Mouse (Mus musculus) neural tube, embryonic 13.5 days (tissue): ENCODE data around the gene Prrx1. TPM values are rescaled to one million over a fixed set of nuclear protein-coding genes. Genes with fewer than 3 reads are reported as not detected.
A peak's percentile ranks its signal among the peaks of the same experiment; 100 is the strongest.

Source experiments
- ATAC-seq: fragments of 200-750 bp; cut with Nextera tagmentation; 2 replicates; pipeline ENCODE4 v1.8.0; 2017; ENCODE audit warnings: low read depth, mild to moderate bottlenecking, moderate TSS enrichment, moderate library complexity
- H3K27ac ChIP-seq: fragments of 300-500 bp; sonication (generic); replicated peaks from 2 replicates; pipeline ENCODE4 v1.5.1; 2015; ENCODE audit warnings: moderate library complexity, mild to moderate bottlenecking, inconsistent platforms
- H3K27me3 ChIP-seq: fragments of 300-500 bp; sonication (generic); 2 replicates; pipeline ENCODE4 v1.6.1; 2015; ENCODE audit warnings: mild to moderate bottlenecking, inconsistent platforms
- H3K36me3 ChIP-seq: fragments of 300-500 bp; sonication (generic); 2 replicates; pipeline ENCODE4 v1.6.1; 2015; ENCODE audit warnings: mild to moderate bottlenecking, inconsistent platforms
- H3K4me1 ChIP-seq: fragments of 300-500 bp; sonication (generic); replicated peaks from 2 replicates; pipeline ENCODE4 v1.6.1; 2015; ENCODE audit warnings: inconsistent platforms
- H3K4me2 ChIP-seq: fragments of 300-500 bp; sonication (generic); 2 replicates; pipeline ENCODE4 v1.6.1; 2015; ENCODE audit warnings: inconsistent platforms, mild to moderate bottlenecking, moderate library complexity
- H3K4me3 ChIP-seq: fragments of 300-500 bp; sonication (generic); 2 replicates; pipeline ENCODE4 v1.5.1; 2015; ENCODE audit warnings: mild to moderate bottlenecking, inconsistent platforms
- H3K9ac ChIP-seq: fragments of 300-500 bp; sonication (generic); 2 replicates; pipeline ENCODE4 v1.6.1; 2015; ENCODE audit warnings: moderate library complexity, mild to moderate bottlenecking, inconsistent platforms
- H3K9me3 ChIP-seq: fragments of 300-500 bp; sonication (generic); 2 replicates; pipeline ENCODE4 v1.6.1; 2016; ENCODE audit warnings: inconsistent platforms
- WGBS: fragments of 180-500 bp; shearing (Covaris S2); methylation state at CpG from one replicate; pipeline ENCODE4 v1.1.7; 2015; 5-methylcytosine and 5-hydroxymethylcytosine counted together
- polyA plus RNA-seq: library from polyadenylated mRNA; unstranded; fragments of >200 nt; fragmentation: Nextera tagmentation; extraction: Ambion mirVana; gene quantifications from 2 replicates; pipeline ENCODE4 v1.2.1, GENCODE M21; 2015

Prrx1 gene
- polyA plus RNA-seq, 1 experiment from 2014 or later: 5.6 TPM

DNA sequence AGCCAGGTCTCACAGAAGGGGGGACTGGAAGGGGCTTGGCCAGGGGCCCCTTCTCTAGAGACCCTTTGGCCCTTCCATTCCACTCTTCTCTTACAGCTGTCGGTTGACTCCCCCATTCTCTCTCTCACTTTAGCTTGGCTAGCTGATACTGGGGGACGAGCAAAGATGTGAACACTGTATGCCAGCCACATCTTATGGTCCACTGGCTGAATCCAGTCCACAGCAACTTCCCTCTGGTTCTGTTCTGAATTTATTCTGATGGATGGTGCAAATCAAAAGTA lies 32.7 kb downstream of the Prrx1 start:
- Histone ChIP-seq H3K4me1 (peaks cover 22% of the 10 kb centered on the region), H3K36me3 (no peaks in the 10 kb centered on the region), H3K9me3 (no peaks in the 10 kb centered on the region), H3K27me3 (no peaks in the 10 kb centered on the region), H3K4me2 (no peak overlapping the region), H3K27ac (no peak overlapping the region), H3K9ac (no peak overlapping the region), H3K4me3 (no peak overlapping the region)
- ATAC-seq: peak; percentile 61
- WGBS: 37% methylated on average over 2 of the region's 2 CpGs

- Histone ChIP-seq H3K4me2 (no peak overlapping the region), H3K4me1 (peaks cover 22% of the 10 kb centered on the region), H3K9ac (no peak overlapping the region), H3K27ac (no peak overlapping the region), H3K27me3 (no peaks in the 10 kb centered on the region), H3K36me3 (no peaks in the 10 kb centered on the region), H3K9me3 (no peaks in the 10 kb centered on the region), H3K4me3 (no peak overlapping the region)
- 44% methylated on average over 7 of the region's 7 CpGs for WGBS
- ATAC-seq: no peak
These were observed 33.2 kb downstream of the Prrx1 start for GRCm38 (mm10) chr1:163280097-163280841.

- Histone ChIP-seq H3K27me3 (no peaks in the 10 kb centered on the region), H3K36me3 (no peaks in the 10 kb centered on the region), H3K27ac (no peak overlapping the region), H3K4me2 (no peak overlapping the region), H3K4me3 (no peak overlapping the region), H3K9me3 (no peaks in the 10 kb centered on the region), H3K4me1 (peaks cover 19% of the 10 kb centered on the region; the same call in 1 of the 2 replicates), H3K9ac (no peak overlapping the region)
- ATAC-seq: no peak
- 84% methylated on average over 7 of the region's 7 CpGs for WGBS
These were observed 36.4 kb downstream of the Prrx1 start for GRCm38 (mm10) chr1:163277069-163277468.

GRCm38 (mm10) chr1:163274919-163275318 lies 38.6 kb downstream of the Prrx1 start:
- Histone ChIP-seq H3K27ac (no peak overlapping the region), H3K27me3 (no peaks in the 10 kb centered on the region), H3K4me2 (no peak overlapping the region), H3K4me1 (peaks cover 3% of the 10 kb centered on the region; the same call in 1 of the 2 replicates), H3K36me3 (no peaks in the 10 kb centered on the region), H3K9ac (no peak overlapping the region), H3K4me3 (no peak overlapping the region), H3K9me3 (no peaks in the 10 kb centered on the region)
- WGBS: 88% methylated on average over 3 of the region's 3 CpGs
- ATAC-seq: no peak

DNA sequence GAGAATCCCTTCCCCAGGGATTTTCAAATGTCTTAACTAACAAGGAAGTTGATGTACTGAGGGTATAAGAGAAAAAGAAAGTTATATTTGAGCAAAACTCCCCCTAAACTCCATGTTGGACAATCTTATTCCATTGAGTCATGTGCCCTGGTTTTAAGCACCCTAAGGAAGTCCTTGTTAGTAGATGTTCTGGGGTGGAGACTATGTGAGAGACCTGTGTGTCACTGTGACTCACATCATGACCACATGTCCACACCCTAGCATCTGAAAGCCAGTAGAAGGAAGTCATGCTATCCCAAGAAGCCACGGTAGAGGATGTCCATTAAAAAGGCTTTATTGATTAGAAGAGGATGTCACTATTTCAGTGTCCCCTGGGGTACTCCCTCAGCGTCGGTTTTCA lies 40.4 kb downstream of the Prrx1 start:
- Histone ChIP-seq H3K27ac (no peak overlapping the region), H3K4me3 (no peak overlapping the region), H3K4me1 (no peaks in the 10 kb centered on the region), H3K27me3 (no peaks in the 10 kb centered on the region), H3K9ac (no peak overlapping the region), H3K4me2 (no peak overlapping the region), H3K9me3 (no peaks in the 10 kb centered on the region), H3K36me3 (no peaks in the 10 kb centered on the region)
- 91% methylated on average over 3 of the region's 3 CpGs for WGBS
- no peak for ATAC-seq

DNA sequence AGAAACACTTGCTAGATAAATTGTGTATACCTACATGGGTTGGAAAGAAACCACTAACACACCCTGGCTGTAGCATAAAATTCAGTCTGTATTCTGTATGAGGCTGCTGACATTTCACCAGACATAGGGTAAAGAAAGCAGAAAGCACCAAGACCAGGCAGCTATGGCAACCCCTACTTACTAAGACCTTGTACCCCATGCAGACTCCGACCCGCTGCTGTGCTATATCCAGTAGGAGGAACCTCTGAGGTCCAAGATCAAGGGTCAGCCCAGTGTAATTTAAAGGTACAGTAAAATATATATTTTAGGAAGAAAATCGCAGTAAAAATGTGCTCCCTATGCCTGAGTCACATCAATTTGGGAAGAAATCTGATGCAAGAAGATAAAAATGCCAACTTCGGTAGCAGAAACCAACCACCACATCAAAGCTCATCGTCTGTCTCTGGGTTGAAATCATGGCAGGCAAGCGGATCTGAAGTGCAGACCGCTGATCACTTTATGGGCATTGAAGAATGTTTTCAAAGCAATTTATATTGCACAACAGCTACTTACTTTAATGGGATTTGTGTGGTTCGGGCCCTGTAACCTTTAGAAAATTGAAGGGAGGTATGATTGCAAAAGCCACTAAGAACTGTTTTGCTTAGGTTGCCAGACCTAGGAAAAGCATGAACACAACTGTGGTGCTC lies 46.5 kb downstream of the Prrx1 start:
- WGBS: 94% methylated on average over 8 of the region's 8 CpGs

DNA sequence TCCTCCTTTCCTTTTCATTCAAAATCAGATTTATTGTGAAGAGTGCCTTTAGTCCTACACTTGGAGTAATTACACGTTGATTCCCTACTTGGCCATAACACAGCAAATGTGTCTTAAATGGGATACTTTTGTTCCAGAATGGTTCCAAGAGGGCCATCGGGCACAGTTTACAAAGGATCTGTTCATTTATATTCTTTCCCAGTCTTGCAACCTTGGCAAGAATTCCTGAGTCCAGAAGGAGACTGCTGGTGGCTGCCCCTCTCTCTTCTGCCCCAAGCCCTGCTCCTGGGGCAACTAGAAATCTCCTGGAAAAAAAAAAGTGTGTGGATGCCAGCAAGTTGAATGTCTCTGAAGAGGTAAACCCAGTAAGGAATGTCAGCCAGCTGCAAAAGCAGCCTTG lies 56.2 kb downstream of the Prrx1 start:
- Histone ChIP-seq H3K4me2 (no peak overlapping the region), H3K27me3 (no peaks in the 10 kb centered on the region), H3K4me3 (no peak overlapping the region), H3K36me3 (no peaks in the 10 kb centered on the region), H3K4me1 (no peaks in the 10 kb centered on the region), H3K27ac (no peak overlapping the region), H3K9me3 (no peaks in the 10 kb centered on the region), H3K9ac (no peak overlapping the region)
- WGBS: 48% methylated on average over 2 of the region's 2 CpGs
- peak; percentile 53 for ATAC-seq

More for the DNA sequence above, 46.5 kb downstream of the Prrx1 start:
- H3K4me1 ChIP-seq: no peaks in the 10 kb centered on the region
- no peaks in the 10 kb centered on the region for H3K27me3 ChIP-seq
- ATAC-seq: no peak
- H3K36me3 ChIP-seq: no peaks in the 10 kb centered on the region
- no peak overlapping the region for H3K4me3 ChIP-seq
- no peak overlapping the region for H3K9ac ChIP-seq
- no peaks in the 10 kb centered on the region for H3K9me3 ChIP-seq
- no peak overlapping the region for H3K27ac ChIP-seq
- no peak overlapping the region for H3K4me2 ChIP-seq

GRCm38 (mm10) chr1:163255884-163256283 lies 57.6 kb downstream of the Prrx1 start:
- Histone ChIP-seq H3K27me3 (no peaks in the 10 kb centered on the region), H3K4me1 (no peaks in the 10 kb centered on the region), H3K27ac (no peak overlapping the region), H3K9ac (no peak overlapping the region), H3K9me3 (no peaks in the 10 kb centered on the region), H3K36me3 (no peaks in the 10 kb centered on the region), H3K4me2 (no peak overlapping the region), H3K4me3 (no peak overlapping the region)
- no peak for ATAC-seq
- WGBS: 87% methylated on average over 2 of the region's 2 CpGs

DNA sequence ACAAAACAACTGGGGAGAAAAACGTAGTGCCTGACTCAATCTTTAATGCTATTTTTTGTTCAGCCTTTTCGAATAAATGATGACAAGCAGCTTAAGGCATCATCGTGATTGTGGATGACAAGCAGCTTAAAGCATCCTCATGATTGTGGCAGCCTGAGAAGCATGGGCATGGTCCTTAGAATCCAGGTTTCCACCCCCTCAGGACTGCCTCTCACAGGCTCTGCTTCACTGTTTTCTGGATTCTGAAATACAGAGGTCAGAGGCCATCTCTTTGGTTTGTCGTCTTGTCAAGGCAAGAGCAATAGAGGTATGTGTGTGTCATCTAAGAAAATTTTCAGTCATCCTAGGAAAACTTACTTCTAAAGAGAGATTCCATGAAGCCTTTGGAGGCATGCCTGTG lies 60.7 kb downstream of the Prrx1 start:
- Histone ChIP-seq H3K9me3 (no peaks in the 10 kb centered on the region), H3K27ac (no peak overlapping the region), H3K9ac (no peak overlapping the region), H3K4me1 (no peaks in the 10 kb centered on the region), H3K4me3 (no peak overlapping the region), H3K36me3 (no peaks in the 10 kb centered on the region), H3K27me3 (no peaks in the 10 kb centered on the region), H3K4me2 (no peak overlapping the region)
- WGBS: 81% methylated on average over 4 of the region's 4 CpGs
- ATAC-seq: no peak

- no peak overlapping the region for H3K27ac ChIP-seq
- H3K9ac ChIP-seq: no peak overlapping the region
- no peaks in the 10 kb centered on the region for H3K9me3 ChIP-seq
- whole genome bisulfite sequencing: 74% methylated on average over 5 of the region's 5 CpGs
- no peaks in the 10 kb centered on the region for H3K27me3 ChIP-seq
- ATAC-seq: no peak
- H3K4me1 ChIP-seq: no peaks in the 10 kb centered on the region
- no peak overlapping the region for H3K4me2 ChIP-seq
- H3K4me3 ChIP-seq: no peak overlapping the region
- no peaks in the 10 kb centered on the region for H3K36me3 ChIP-seq
These were observed 61.2 kb downstream of the Prrx1 start for GRCm38 (mm10) chr1:163252331-163252730.

DNA sequence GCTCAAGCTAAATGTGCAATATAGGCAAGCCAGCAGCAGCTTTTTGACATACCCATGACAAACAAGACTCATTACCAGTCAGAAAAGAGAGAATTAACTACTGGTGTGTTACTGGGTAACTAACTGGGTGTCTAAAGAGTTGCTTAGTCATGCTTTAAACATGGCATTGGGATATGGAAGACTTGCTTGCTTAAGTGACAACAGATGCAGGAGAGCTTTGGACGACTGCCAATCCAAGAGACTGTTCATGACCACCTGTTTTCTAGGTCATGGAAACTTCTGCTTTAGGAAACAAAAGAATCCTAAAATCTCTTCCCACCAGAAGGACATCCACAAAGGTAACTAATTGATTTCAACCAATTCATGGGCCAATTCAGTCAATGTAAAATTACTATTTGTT lies 61.7 kb downstream of the Prrx1 start:
- no peak for ATAC-seq
- H3K9me3 ChIP-seq: no peaks in the 10 kb centered on the region
- 91% methylated on average over 1 of the region's 1 CpGs for WGBS
- no peak overlapping the region for H3K27ac ChIP-seq
- H3K9ac ChIP-seq: no peak overlapping the region
- no peaks in the 10 kb centered on the region for H3K4me1 ChIP-seq
- no peaks in the 10 kb centered on the region for H3K27me3 ChIP-seq
- no peak overlapping the region for H3K4me2 ChIP-seq
- H3K36me3 ChIP-seq: no peaks in the 10 kb centered on the region
- no peak overlapping the region for H3K4me3 ChIP-seq

DNA sequence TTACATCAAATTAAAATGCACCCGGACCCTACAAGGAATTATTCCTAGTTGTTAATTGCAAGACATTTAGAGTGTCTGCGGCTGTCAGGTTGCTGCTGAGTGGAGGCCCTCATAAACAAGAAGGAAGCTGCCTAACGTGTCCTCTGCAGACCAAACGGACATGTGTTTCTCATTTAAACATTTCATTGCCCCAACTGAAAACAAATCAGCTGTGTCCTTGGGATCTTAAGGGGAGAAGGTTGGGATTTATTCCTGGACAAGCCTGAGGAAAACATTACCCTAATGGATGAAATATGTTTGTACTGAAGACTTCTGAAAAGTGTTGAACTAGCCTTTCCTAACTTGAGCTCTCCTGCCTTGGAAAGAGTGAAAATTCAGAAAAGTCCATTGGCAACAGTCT lies 74.6 kb downstream of the Prrx1 start:
- ATAC-seq: no peak
- H3K4me1 ChIP-seq: no peaks in the 10 kb centered on the region
- H3K36me3 ChIP-seq: no peaks in the 10 kb centered on the region
- 82% methylated on average over 4 of the region's 4 CpGs for WGBS
- H3K9ac ChIP-seq: no peak overlapping the region
- H3K4me3 ChIP-seq: no peak overlapping the region
- no peak overlapping the region for H3K4me2 ChIP-seq
- no peaks in the 10 kb centered on the region for H3K27me3 ChIP-seq
- H3K9me3 ChIP-seq: no peaks in the 10 kb centered on the region
- no peak overlapping the region for H3K27ac ChIP-seq

- H3K9ac ChIP-seq: no peak overlapping the region
- WGBS: 72% methylated on average over 3 of the region's 3 CpGs
These were observed 82.3 kb downstream of the Prrx1 start for GRCm38 (mm10) chr1:163231230-163231629.

More at GRCm38 (mm10) chr1:163231230-163231629, 82.3 kb downstream of the Prrx1 start:
- Histone ChIP-seq H3K36me3 (no peaks in the 10 kb centered on the region), H3K4me1 (no peaks in the 10 kb centered on the region), H3K27me3 (no peaks in the 10 kb centered on the region), H3K4me3 (no peak overlapping the region), H3K27ac (no peak overlapping the region), H3K4me2 (no peak overlapping the region), H3K9me3 (peaks cover 3% of the 10 kb centered on the region)
- no peak for ATAC-seq
